Mouse (Mus musculus): ENCODE results near the gene Fam124a.
"Not testable (repeated sequence)": the region's sequence is repeated elsewhere in the genome, so short reads cannot be mapped to it uniquely, and the experiment has no call there.

Gene Fam124a

DNA sequence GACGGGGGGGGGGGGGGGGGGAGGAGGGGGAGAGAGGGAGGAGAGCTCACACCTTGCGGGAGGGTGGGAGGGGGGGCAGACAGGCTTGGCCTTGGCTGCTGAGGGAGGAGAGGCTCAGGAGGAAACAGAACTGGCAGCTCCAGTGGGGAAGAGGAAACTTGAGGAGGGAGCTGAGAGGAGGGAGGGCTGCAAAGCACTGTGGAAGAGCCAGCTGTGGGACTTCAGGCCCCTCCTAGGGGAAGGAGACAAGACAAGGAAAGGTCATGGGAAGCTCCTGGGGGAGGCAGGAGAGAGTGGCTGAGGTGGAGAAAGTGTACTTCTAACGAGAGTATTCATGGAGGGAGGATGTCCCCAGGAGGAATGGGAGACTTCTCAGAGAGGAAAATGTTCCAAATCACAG is 17.9 kb downstream of the Fam124a start:
- no peak for DNase-seq (ENCODE audit: low read depth in 2 of 2, low spot score in 2 of 2)

DNA sequence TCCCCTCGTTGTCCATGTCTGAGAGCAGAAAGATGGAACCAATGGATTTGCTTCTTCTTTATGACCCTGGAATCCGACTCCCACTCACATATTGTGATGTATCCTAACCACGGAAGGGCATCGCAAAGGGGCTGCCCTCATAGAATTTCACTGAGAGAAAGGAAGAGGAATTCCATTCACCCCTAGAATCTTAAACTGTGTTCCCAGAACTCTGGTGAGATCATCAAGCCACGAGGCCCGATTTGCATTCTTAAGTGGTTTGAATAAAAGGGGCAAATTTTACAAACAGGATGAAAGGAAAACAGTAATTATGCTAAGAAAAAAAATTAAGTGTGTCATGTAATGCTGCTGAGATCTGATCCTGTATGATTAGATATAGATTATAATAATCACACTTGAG is 19.4 kb downstream of the Fam124a start:
- DNase-seq (ENCODE audit: low read depth in 2 of 2, low spot score in 2 of 2), result no peak

DNA sequence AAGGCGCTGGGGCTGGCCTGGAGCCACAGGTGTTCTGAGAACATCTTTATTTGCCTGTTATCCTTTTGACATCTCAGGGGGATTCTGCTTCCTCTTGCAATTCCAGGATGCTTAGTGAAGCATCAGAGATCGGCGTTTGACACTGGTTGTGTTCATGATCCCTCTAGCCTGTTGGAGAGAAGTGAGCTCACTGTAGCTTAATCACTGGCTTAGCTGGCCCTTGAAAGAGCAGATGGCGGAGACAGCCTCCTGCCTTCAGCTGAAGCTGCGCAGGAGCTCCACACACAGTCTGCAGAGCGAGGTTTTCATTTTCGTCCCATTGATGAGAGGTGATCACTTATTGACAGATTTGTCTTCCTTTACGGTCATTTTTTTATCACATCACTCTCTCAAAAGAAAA is 20.3 kb downstream of the Fam124a start:
- no peak for DNase-seq (ENCODE audit: low read depth in 2 of 2, low spot score in 2 of 2)

DNA sequence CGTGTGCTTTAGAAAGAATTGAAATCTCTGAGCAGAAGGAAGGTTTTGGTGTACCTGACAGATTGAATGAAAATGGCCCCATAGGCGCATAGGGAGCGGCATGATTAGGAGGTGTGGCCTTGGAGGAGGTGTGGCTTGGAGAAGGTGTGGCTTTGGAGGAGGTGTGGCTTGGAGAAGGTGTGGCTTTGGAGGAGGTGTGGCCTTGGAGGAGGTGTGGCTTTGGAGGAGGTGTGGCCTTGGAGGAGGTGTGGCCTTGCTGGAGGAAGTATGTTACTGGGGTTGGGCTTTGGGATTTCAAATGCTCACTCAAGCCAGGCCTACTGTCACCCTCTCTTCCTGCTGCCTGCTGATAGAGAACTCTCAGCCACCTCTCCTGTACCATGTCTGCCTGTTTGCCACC is 25.4 kb downstream of the Fam124a start:
- no peak for DNase-seq (ENCODE audit: low read depth in 2 of 2, low spot score in 2 of 2)

DNA sequence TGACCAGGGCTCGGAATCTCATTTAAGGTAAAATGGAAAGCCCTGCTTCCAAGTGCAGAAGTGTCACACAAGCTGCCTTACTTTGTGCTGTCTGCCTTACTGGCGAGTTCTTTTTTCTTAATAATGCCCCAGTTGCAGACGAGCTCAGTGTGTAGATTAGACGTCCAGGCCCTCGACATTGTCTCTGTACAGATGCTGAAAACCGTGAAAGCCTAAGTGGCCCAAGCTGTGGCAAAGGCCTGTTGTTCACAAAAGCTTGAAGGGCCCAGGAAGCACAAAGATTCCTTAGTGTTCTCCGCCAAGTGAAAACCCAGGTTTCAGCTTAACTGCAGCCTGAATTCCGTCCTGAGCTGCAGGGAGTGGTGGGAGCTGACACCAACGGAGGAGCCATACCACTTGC is 26.2 kb downstream of the Fam124a start:
- DNase-seq (ENCODE audit: low read depth in 2 of 2, low spot score in 2 of 2), result no peak

DNA sequence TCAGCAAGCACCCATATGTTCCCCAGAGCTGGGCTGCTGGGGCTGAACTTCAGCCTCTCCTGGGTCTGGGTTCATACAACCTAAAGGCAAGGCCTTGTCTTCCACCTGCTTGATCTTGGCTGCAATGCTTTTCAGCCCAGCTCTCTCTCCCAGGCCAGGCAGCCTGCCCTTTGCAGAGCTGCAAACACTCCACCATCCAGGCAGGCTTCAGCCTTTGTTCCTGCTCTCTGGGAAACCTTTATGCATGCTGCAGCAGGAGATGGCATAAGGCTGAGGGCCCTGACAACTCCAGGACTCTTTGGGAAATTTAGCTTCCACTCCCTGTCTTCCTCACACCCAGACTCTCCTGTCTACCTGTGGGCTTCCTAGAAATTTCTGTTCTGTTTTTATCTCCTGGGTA is 29.1 kb downstream of the Fam124a start:
- DNase-seq (ENCODE audit: low read depth in 2 of 2, low spot score in 2 of 2), result no peak

DNA sequence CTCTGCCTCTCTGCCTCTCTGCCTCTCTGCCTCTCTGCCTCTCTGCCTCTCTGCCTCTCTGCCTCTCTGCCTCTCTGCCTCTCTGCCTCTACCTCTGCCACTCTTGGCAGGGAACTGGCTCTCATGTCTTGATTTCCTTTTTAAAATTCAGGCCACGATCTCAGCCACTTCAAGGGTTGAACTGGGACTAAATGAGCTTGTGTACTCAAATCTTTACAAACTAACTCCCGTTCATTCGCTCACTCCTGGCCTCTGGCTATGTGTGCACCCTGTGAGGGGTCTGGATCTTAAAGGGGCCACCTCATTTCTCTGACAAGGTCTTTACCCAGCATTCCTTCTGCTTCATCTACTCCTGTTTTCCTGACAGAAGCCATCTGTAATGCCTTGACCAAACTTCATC is 29.8 kb downstream of the Fam124a start:
- DNase-seq (ENCODE audit: low read depth in 2 of 2, low spot score in 2 of 2), result no peak

DNA sequence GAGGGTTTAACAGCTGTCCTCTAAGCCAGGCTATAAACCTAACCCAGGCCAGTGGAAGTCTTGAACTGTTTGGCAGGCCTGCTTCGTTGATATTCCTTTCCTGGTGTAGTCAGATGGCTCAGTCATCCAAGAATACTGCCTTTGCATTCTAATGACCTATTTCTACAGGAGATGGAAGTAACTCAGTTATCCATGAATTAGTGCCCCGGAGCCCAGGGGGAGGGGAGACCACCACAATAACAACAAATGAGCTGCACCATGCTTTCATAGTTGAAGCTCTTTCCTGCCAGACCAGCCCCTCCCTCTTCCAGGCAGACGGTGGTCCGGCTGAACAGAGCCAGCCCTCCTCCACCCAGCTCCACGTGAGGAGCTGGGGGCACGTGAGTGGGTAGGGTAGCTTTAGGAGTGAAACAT is 44.6 kb downstream of the Fam124a start:
- no peak for DNase-seq (ENCODE audit: low read depth in 2 of 2, low spot score in 2 of 2)

DNA sequence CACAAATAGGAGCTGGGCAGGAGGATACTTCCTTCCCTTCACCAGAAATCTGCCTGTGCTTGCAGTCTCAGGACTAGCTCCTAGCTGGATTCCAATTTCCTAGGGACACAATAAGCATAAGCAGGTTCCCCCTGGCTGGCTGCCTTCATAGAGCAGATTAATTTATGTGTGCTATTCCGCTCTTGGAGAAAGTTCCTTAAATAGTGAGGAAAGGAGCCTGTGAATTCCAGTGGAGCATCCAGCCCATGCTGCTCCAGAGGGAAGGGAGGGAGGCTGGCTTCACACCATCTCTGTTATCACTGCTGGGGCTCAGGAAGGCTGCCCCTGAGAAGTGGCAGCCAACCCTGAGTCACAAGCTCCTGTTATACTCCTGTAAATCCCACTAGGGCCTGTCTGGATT is 46.7 kb downstream of the Fam124a start:
- DNase-seq (ENCODE audit: low read depth in 2 of 2, low spot score in 2 of 2), result no peak

DNA sequence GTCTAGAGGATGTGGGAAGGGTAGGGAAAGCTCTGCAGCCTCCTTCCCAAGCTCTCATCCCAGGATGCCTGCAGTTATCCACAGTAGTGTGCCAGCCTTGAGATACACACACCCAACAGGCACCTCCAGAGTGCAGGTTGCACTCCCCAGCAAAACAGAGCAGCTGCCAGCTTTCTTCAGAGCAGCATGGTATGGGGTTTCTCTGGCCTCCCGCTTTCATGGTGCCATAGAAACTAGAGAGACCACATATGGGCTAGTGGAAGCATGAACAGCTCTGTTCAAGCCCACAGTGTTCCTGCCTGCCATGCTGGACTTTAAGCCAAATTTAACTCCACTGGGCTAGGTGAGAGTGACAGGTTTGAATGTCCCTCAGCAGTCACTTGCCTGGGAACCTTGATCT is 47.3 kb downstream of the Fam124a start:
- no peak for DNase-seq (ENCODE audit: low read depth in 2 of 2, low spot score in 2 of 2)

DNA sequence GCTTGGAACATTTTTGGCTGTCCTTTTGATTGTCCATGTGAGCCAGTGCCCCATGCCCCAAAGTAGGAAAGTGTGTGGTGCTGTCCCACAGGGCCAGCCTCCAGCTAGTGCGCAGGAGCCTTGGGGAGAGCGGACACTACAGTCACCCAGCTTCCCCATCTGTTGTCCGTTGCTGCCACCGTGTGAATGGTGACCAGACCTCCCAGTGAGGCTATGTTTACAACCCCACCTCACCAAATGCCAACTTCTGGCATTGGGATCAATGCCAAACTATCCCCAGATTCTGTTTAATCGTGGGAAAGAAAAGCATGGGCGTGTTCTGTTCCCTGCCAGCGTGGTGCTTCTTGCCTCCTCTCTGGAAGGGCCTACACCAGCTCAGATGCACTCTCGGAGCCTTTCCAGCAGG is 52.3 kb downstream of the Fam124a start:
- no peak for DNase-seq (ENCODE audit: low read depth in 2 of 2, low spot score in 2 of 2)

DNA sequence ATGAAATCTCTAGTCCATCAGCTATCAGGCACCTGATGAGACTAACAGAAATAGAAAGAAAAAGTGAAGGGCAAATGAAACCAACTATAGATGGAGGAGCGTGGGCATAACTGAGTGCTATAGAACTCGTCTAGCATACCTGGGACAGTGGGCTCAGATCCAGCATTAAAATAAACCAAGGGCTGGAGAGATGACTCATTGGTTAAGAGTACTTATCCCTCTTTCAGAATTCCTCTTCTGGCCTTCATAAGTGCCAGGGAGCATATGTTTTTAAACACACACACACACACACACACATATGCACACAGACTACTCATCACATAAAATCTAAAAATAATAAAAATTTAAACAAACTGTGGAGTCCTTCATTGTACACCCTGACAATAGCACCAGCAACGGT is 54.4 kb downstream of the Fam124a start:
- no peak for DNase-seq (ENCODE audit: low read depth in 2 of 2, low spot score in 2 of 2)

DNA sequence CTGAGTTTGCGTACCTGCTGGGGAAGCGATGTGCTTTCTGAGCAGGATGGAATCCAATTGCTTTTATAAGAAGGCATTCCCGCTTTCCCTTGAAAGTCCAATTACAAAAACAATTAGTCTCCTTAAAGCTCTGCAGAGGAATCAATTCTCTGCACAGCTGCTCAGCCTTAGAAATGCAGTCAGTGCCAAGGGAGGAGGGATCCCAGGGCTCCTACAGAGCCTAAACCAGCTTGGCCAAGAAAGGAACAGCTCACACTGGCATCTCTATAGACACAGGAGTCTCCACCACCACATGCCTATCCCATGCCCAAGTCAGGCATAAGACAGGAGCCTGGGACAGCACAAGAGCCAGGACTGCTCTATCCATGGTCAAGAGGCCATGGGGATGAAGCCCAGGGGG is 66.9 kb downstream of the Fam124a start:
- no peak for DNase-seq (ENCODE audit: low read depth in 2 of 2, low spot score in 2 of 2)

DNA sequence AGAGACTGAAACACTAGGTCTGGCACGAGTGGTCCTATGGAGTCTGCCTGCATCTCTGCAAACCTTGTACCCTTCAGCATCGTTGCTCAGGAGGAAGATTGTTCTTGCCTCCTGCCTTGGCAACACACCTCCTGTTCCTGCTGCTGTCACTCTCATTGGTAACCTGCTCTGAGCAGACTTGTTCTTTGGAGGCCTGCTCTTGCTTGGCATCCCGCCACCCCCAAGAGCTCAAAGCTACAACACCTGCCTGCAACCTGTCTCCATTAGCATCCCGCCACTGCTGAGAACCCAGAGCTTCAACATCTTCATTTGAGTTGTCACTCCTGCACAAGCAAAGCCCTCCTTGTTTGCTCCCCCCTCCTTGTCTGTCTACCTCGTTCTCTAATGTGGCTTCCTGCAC is 72.4 kb downstream of the Fam124a start:
- no peak for DNase-seq (ENCODE audit: low read depth in 2 of 2, low spot score in 2 of 2)

DNA sequence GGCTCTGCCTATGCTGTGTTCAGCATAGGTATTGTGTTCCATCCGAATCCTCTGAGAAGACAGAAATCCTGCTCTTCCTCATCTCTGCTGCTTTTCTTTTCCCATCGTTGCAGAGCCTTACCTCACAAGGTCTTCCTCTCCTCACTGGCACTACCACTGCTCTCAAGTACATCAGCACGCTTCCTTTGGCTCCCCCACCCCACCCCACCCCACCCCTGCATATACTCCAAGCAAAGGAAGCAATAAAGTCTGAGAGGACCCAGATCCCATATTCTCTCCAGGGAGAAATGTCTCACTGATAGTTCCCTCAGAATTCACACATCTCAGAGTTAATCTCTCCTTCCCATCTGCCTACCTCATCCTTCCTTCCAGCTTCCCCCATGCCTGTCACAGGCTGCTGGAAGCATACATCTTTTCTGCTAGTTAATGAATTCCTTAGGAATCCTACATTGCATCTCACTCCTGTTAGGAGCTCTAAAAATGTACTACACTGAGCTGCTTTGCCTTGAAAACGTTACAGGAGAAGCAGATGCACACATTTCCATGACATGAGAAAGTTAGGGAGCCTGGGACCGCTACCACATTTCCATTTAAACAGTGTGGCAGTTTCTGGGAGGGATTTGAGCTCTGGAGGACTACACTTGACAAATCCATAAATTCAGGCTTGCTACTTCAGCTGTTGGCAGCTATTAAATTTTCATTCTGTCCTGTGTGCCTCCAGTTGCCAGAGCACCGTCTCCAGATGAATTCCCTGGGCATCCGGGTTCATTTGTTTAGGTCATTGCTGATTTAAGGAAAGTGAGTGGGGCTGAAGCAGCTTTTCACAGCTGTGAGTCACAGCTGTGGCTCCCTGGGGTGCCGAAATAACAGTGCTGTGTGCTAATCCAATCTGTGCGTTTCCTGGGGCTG is 82.2 kb downstream of the Fam124a start:
- DNase-seq (ENCODE audit: low read depth in 2 of 2, low spot score in 2 of 2), result no peak

DNA sequence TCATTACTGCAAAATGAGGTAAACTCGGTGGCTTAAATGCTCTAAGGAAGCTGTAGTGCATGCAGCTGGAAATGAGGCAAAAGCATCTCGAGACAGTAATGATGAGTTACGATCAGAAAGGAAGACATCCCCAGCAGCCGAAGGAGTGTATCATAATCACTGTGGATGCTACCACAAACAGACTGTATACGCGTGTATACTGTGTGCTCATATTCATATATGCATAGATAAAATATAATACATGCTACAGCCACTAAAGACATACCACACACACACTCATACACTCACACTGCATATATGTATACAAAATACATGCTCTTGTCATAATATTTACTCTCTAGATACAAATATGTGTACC is 82.8 kb downstream of the Fam124a start:
- DNase-seq (ENCODE audit: low read depth in 2 of 2, low spot score in 2 of 2), result no peak

DNA sequence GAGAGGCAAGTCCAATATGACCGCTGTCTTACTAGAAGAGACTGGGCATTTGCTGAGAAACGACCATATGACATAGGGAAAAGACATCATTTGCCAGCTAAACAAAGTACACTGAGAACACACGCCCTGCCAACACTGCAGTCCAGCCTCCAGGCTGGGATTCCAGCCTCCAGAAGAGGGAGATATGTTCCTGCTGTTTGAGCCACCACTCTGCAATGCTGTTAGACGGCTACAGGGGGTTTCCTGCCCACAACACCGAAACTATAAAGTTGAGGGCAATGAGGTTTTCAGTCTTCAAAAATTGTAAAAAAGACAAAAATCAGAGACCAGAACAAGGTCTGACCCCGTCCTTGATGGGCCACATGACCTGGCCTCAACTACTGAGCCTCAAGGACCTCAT is 83.6 kb downstream of the Fam124a start:
- no peak for DNase-seq (ENCODE audit: low read depth in 2 of 2, low spot score in 2 of 2)

DNA sequence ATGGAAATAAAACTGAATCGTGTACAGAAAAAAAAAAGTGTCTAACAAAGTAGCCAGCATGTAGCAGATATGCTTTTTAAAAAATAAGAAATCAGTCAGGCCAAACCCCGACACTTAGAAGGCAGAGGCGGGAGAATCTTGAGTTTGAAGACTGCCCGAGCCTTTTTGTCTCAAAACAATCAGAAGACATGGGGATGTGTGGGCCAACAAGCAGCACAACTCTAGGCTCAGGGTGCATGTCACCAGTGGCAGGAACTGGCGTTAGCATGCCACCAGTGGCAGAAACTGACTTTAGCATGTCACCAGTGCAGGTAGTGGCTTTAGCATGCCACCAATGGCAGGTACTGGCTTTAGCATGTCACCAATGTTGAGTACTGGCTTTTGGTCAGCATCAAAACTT is 84.0 kb downstream of the Fam124a start:
- DNase-seq (ENCODE audit: low read depth in 2 of 2, low spot score in 2 of 2), result no peak

DNA sequence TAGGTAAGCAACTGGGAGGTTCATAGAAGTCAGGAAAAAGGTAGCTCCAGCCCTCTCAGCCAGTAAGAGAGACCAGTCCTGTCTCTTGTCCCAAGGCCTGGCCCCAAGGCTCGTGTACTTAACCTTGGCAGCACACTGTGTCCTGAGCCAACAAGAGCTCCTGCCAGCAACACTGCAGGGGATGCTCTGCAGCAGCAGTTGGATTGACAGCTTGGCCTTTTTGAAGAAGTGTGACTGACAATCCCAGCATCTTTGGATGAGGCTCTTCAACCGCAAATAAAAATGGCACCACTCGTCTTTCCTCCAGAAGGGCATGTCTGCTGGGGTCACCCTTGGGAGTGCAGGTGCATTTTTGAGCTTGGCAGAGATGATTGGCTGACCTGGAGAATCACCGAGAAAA is 84.9 kb downstream of the Fam124a start:
- DNase-seq (ENCODE audit: low read depth in 2 of 2, low spot score in 2 of 2), result no peak

DNA sequence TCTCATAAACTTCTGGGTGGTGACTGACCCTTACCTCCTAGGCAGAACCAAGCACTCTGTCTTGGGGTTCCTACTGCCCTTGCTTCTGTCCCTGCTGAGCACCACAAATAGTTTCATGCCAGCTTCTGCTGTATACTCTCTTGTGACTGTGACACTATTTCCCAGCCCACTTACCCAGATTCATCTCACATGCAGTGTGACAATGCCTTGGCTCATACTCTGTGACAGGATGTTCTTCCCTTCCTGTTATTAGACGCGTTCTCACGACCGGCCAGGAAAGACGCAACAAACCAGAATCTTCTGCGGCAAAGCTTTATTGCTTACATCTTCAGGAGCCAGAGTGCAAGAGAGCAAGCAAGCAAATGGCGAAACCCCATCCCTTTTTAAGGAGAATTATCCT is 86.8 kb downstream of the Fam124a start:
- DNase-seq (ENCODE audit: low read depth in 2 of 2, low spot score in 2 of 2), result not testable (repeated sequence)

DNA sequence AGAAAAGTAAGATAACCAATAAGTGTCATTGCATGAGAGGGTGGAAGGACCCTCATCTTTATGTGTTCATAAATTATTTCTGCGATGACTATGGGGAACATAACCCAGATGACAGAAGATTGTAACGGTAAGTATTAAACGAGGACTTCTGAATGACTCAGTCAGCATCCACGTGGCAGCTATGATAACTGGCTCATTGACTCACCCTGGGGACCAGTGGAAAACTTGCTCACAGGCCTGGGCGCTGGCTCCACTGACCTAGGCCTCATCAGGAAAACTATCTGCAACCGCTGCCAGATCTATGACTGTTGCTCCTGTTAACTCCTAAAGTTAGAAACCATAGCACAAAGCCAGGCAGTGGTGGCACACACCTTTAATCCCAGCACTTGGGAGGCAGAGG is 92.9 kb downstream of the Fam124a start:
- no peak for DNase-seq (ENCODE audit: low read depth in 2 of 2, low spot score in 2 of 2)

DNA sequence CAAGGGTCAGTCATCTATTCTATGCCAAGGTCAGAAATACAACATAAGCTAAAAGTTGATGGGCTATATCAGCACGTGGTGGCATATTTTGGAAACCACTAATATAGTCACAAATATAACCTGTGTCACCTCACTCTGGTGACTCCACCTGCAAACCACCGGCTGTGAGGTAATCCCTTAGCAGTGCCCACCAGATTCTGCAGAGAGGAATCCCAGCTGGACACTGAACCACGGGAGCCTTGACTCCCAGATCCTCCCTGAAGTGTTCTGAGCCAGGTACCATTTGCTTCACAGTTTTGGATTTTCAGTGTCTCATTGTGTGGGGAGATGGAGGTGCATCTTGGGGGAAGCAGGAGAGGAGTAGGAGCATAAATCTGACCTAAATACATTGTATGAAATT is 94.8 kb downstream of the Fam124a start:
- no peak for DNase-seq (ENCODE audit: low read depth in 2 of 2, low spot score in 2 of 2)

DNA sequence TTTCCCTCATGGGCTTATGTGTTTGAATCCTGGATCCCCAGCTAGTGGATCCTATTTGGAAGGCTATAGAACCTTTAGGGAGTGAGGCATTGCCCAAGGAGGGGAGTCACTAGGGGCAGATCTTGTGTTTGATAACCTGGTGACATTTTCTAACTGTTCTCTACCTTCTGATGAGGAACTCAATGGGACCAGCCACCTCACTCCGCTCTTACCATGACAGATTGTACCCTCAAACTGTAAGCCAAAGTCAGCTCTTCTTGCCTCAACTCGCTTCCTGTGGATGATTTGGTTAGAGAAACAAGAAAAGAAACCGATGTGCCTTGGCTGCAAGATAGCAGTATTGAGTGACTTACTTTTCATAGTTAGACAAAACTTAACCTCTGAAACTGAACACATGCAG is 96.2 kb downstream of the Fam124a start:
- DNase-seq (ENCODE audit: low read depth in 2 of 2, low spot score in 2 of 2), result no peak
